Mouse (Mus musculus): ENCODE measurements around the gene Nenf. TPM values are rescaled to one million over a fixed set of nuclear protein-coding genes. Genes with fewer than 3 reads are reported as not detected.

Gene Nenf
- polyA plus RNA-seq, 1 experiment from 2014 or later = 83.3 TPM

- Histone ChIP-seq H3K4me2 (ENCODE audit: low read depth, low read length) (no peak overlapping the region), H3K27me3 (replicated peaks; ENCODE audit: control insufficient read depth, insufficient read depth, low read length) (no peaks in the 10 kb centered on the region), H3K9me3 (ENCODE audit: control insufficient read depth, low read length) (no peaks in the 10 kb centered on the region), H3K36me3 (ENCODE audit: control insufficient read depth, insufficient read depth, low read length) (no peaks in the 10 kb centered on the region), H3K27ac (ENCODE audit: low read length) (no peak overlapping the region), H3K9ac (ENCODE audit: low read depth, low read length) (no peak overlapping the region), H3K4me1 (ENCODE audit: control insufficient read depth, insufficient read depth, low read length) (peaks cover 7% of the 10 kb centered on the region), H3K4me3 (ENCODE audit: low read length) (no peak overlapping the region)
- WGBS = 70% methylated on average over 4 of the region's 4 CpGs
- ATAC-seq = no peak
These were observed 6.6 kb downstream of the Nenf start for GRCm38 (mm10) chr1:191311296-191311898.

DNA sequence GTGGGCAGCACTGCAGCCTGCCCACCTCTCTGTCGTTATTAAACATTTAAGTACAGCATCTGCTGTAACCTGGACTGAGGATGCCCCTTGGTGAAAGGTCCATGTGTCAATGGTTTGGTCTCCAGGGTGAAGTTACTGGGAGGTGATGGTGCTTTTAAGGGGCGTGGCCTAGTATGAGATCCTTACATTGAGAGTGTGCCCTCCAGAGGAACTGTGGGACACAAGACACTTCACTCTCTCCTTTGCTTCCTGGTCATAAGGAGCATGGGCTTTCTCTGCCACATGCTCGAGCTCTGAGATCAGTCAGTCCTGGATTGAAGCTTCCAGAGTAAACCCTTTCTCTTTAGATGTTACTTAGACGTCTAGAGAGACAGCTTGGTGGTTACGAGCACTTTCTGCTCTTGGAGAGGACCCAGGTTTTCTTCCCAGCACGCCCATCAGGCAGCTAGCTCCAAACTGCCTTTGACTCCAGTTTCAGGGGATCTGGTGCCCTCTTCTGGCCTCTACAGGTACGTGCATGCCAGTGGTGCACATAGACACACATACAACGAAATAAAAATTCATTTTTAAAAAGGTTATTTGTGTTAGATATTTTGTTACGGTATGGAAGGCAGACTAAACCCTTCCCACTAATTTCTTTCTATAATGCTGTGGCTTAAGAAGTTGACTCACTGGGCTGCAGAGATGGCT, 10.1 kb downstream of the Nenf start:
- no peaks in the 10 kb centered on the region for H3K27me3 ChIP-seq (replicated peaks; ENCODE audit: control insufficient read depth, insufficient read depth, low read length)
- no peak overlapping the region for H3K4me2 ChIP-seq (ENCODE audit: low read depth, low read length)
- no peak overlapping the region for H3K4me3 ChIP-seq (ENCODE audit: low read length)
- H3K9ac ChIP-seq (ENCODE audit: low read depth, low read length) = no peak overlapping the region
- no peak for ATAC-seq
- no peak overlapping the region for H3K27ac ChIP-seq (ENCODE audit: low read length)
- no peaks in the 10 kb centered on the region for H3K9me3 ChIP-seq (ENCODE audit: control insufficient read depth, low read length)
- WGBS = 84% methylated on average over 9 of the region's 9 CpGs
- 0 out of 2 replicates have a peak, but pooled peaks cover 2% of the 10 kb centered on the region for H3K36me3 ChIP-seq (ENCODE audit: control insufficient read depth, insufficient read depth, low read length)
- peaks cover 2% of the 10 kb centered on the region; the same call in 1 of the 2 replicates for H3K4me1 ChIP-seq (ENCODE audit: control insufficient read depth, insufficient read depth, low read length)

DNA sequence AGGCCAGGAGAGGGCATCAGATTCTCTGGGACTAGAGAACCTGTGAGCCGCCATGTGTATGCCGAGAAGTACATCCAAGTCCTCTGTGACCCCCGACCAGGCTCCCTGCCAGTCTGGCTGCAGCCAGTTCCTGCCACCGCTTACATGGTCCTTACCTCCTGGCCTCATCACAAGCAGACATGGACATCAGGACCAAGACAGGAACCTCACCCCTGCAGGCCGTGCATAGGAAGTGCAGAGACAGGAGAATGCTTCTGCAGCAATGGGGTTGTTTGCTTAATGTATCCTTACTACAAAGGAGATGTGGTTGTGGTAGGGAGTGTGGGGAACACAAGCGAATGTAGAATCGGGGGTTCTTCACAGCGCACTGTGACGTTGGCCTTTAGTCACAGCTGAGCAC, 11.7 kb downstream of the Nenf start:
- no peaks in the 10 kb centered on the region for H3K27me3 ChIP-seq (replicated peaks; ENCODE audit: control insufficient read depth, insufficient read depth, low read length)
- WGBS = 87% methylated on average over 9 of the region's 9 CpGs
- no peak overlapping the region for H3K27ac ChIP-seq (ENCODE audit: low read length)
- no peaks in the 10 kb centered on the region for H3K4me1 ChIP-seq (ENCODE audit: control insufficient read depth, insufficient read depth, low read length)
- H3K9me3 ChIP-seq (ENCODE audit: control insufficient read depth, low read length) = no peaks in the 10 kb centered on the region
- H3K9ac ChIP-seq (ENCODE audit: low read depth, low read length) = no peak overlapping the region
- H3K4me3 ChIP-seq (ENCODE audit: low read length) = no peak overlapping the region
- 0 out of 2 replicates have a peak, but pooled peaks cover 2% of the 10 kb centered on the region for H3K36me3 ChIP-seq (ENCODE audit: control insufficient read depth, insufficient read depth, low read length)
- H3K4me2 ChIP-seq (ENCODE audit: low read depth, low read length) = no peak overlapping the region
- ATAC-seq = no peak

DNA sequence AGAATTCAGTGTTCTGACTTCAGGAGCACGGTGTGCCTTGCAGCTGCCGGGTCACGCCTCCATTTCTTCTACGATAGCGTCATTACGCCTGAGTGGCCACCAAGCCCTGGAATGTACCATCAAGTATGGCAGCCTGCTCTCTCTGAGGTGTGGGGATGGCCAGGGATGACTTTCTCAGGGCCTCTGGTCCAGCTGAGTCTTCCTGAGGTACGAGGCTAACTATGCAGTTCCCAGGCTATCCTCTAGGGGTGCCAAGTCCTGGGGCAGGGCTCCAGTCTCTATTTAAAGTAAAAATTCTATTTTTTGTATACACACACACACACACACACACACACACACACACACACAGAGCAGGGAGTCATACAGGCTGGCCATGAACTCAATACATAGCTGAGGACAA, 12.4 kb downstream of the Nenf start:
- Histone ChIP-seq H3K36me3 (ENCODE audit: control insufficient read depth, insufficient read depth, low read length) (0 out of 2 replicates have a peak, but pooled peaks cover 2% of the 10 kb centered on the region), H3K9me3 (ENCODE audit: control insufficient read depth, low read length) (no peaks in the 10 kb centered on the region), H3K27ac (ENCODE audit: low read length) (no peak overlapping the region), H3K9ac (ENCODE audit: low read depth, low read length) (no peak overlapping the region), H3K4me1 (ENCODE audit: control insufficient read depth, insufficient read depth, low read length) (no peaks in the 10 kb centered on the region), H3K27me3 (replicated peaks; ENCODE audit: control insufficient read depth, insufficient read depth, low read length) (no peaks in the 10 kb centered on the region), H3K4me2 (ENCODE audit: low read depth, low read length) (no peak overlapping the region), H3K4me3 (ENCODE audit: low read length) (no peak overlapping the region)
- WGBS = 77% methylated on average over 7 of the region's 7 CpGs
- ATAC-seq = no peak

DNA sequence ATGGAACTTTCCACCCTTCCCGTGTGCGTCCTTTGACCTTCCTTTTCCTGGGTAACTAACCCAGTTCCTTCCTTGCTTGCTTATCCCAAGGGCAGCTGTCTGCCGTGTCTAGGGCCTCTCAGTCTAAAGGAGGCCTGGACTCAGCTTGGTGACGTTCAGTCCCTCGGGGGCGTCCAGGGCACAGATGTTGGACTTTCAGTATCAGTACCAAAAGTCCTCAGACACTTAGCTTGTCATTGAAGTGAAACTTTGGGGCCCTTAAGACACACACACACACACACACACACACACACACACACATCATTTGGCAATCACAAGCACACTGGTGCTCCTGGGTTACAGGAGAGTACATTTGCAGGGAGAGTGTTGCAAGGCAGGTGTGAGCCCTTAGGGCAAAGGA, 13.8 kb downstream of the Nenf start:
- no peak overlapping the region for H3K9ac ChIP-seq (ENCODE audit: low read depth, low read length)
- no peaks in the 10 kb centered on the region for H3K4me1 ChIP-seq (ENCODE audit: control insufficient read depth, insufficient read depth, low read length)
- H3K36me3 ChIP-seq (ENCODE audit: control insufficient read depth, insufficient read depth, low read length) = 0 out of 2 replicates have a peak, but pooled peaks cover 2% of the 10 kb centered on the region
- H3K4me2 ChIP-seq (ENCODE audit: low read depth, low read length) = no peak overlapping the region
- ATAC-seq = peak; percentile 54; the same call in 1 of the 2 replicates
- H3K27me3 ChIP-seq (replicated peaks; ENCODE audit: control insufficient read depth, insufficient read depth, low read length) = no peaks in the 10 kb centered on the region
- H3K9me3 ChIP-seq (ENCODE audit: control insufficient read depth, low read length) = no peaks in the 10 kb centered on the region
- WGBS = 68% methylated on average over 6 of the region's 6 CpGs
- no peak overlapping the region for H3K4me3 ChIP-seq (ENCODE audit: low read length)
- no peak overlapping the region for H3K27ac ChIP-seq (ENCODE audit: low read length)

GRCm38 (mm10) chr1:191303736-191304135, 14.3 kb downstream of the Nenf start:
- no peaks in the 10 kb centered on the region for H3K27me3 ChIP-seq (replicated peaks; ENCODE audit: control insufficient read depth, insufficient read depth, low read length)
- H3K4me3 ChIP-seq (ENCODE audit: low read length) = no peak overlapping the region
- no peak overlapping the region for H3K27ac ChIP-seq (ENCODE audit: low read length)
- H3K9me3 ChIP-seq (ENCODE audit: control insufficient read depth, low read length) = no peaks in the 10 kb centered on the region
- H3K4me2 ChIP-seq (ENCODE audit: low read depth, low read length) = no peak overlapping the region
- H3K4me1 ChIP-seq (ENCODE audit: control insufficient read depth, insufficient read depth, low read length) = no peaks in the 10 kb centered on the region
- 79% methylated on average over 3 of the region's 3 CpGs for WGBS
- ATAC-seq = no peak
- H3K9ac ChIP-seq (ENCODE audit: low read depth, low read length) = no peak overlapping the region
- 0 out of 2 replicates have a peak, but pooled peaks cover 2% of the 10 kb centered on the region for H3K36me3 ChIP-seq (ENCODE audit: control insufficient read depth, insufficient read depth, low read length)

DNA sequence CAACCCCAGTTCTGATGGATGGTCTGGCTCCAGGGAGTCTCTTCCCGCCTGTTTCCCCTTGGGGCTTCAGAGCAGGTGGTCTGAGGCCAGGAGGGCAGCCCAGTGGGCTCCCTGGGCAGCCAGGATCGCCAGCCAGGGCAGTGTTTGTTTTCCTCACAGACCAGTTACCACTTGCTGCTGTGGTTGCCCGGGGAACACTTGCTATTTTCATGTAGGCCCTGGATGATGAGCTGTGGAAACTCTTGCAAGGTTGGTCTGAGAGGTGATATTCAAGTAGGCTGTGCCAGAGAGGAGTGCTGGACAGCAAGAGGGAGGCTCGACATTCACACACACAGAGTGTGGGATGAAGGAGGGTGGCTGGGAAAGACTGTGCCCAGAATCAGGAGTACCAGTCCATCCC, 16.1 kb downstream of the Nenf start:
- Histone ChIP-seq H3K4me1 (ENCODE audit: control insufficient read depth, insufficient read depth, low read length) (no peaks in the 10 kb centered on the region), H3K4me2 (ENCODE audit: low read depth, low read length) (no peak overlapping the region), H3K9me3 (ENCODE audit: control insufficient read depth, low read length) (no peaks in the 10 kb centered on the region), H3K4me3 (ENCODE audit: low read length) (no peak overlapping the region), H3K27me3 (replicated peaks; ENCODE audit: control insufficient read depth, insufficient read depth, low read length) (no peaks in the 10 kb centered on the region), H3K9ac (ENCODE audit: low read depth, low read length) (no peak overlapping the region), H3K36me3 (ENCODE audit: control insufficient read depth, insufficient read depth, low read length) (0 out of 2 replicates have a peak, but pooled peaks cover 2% of the 10 kb centered on the region), H3K27ac (ENCODE audit: low read length) (no peak overlapping the region)
- no peak for ATAC-seq
- WGBS = 45% methylated on average over 4 of the region's 4 CpGs

GRCm38 (mm10) chr1:191299215-191299942, 18.6 kb downstream of the Nenf start:
- H3K9ac ChIP-seq (ENCODE audit: low read depth, low read length) = no peak overlapping the region
- no peak overlapping the region for H3K4me2 ChIP-seq (ENCODE audit: low read depth, low read length)
- H3K9me3 ChIP-seq (ENCODE audit: control insufficient read depth, low read length) = no peaks in the 10 kb centered on the region
- no peak overlapping the region for H3K27ac ChIP-seq (ENCODE audit: low read length)
- no peaks in the 10 kb centered on the region for H3K27me3 ChIP-seq (replicated peaks; ENCODE audit: control insufficient read depth, insufficient read depth, low read length)
- no peaks in the 10 kb centered on the region for H3K4me1 ChIP-seq (ENCODE audit: control insufficient read depth, insufficient read depth, low read length)
- H3K36me3 ChIP-seq (ENCODE audit: control insufficient read depth, insufficient read depth, low read length) = no peaks in the 10 kb centered on the region
- no peak overlapping the region for H3K4me3 ChIP-seq (ENCODE audit: low read length)
- WGBS = 57% methylated on average over 11 of the region's 11 CpGs
- no peak for ATAC-seq

- H3K27ac ChIP-seq (ENCODE audit: low read length) = no peak overlapping the region
- no peaks in the 10 kb centered on the region for H3K27me3 ChIP-seq (replicated peaks; ENCODE audit: control insufficient read depth, insufficient read depth, low read length)
- no peaks in the 10 kb centered on the region for H3K36me3 ChIP-seq (ENCODE audit: control insufficient read depth, insufficient read depth, low read length)
- no peak overlapping the region for H3K4me3 ChIP-seq (ENCODE audit: low read length)
- no peaks in the 10 kb centered on the region for H3K9me3 ChIP-seq (ENCODE audit: control insufficient read depth, low read length)
- WGBS = 91% methylated on average over 4 of the region's 4 CpGs
- no peak overlapping the region for H3K9ac ChIP-seq (ENCODE audit: low read depth, low read length)
- H3K4me2 ChIP-seq (ENCODE audit: low read depth, low read length) = no peak overlapping the region
- no peak for ATAC-seq
- no peaks in the 10 kb centered on the region for H3K4me1 ChIP-seq (ENCODE audit: control insufficient read depth, insufficient read depth, low read length)
These were observed 19.7 kb downstream of the Nenf start for GRCm38 (mm10) chr1:191298304-191298703.

Data from intestine, embryonic 16.5 days (tissue).